Mouse (Mus musculus) lung, embryonic 14.5 days (tissue): ENCODE data around the gene Prrt2. TPM values are rescaled to one million over a fixed set of nuclear protein-coding genes. Genes with fewer than 3 reads are reported as not detected.

ENCODE experiments used
- ATAC-seq: fragments of 200-750 bp; cut with Nextera tagmentation; 2 replicates; pipeline ENCODE4 v1.8.0; 2017; ENCODE audit warnings: mild to moderate bottlenecking, moderate TSS enrichment, moderate library complexity; ENCODE audit not compliant: insufficient read depth
- DNase-seq: peaks from one replicate; pipeline ENCODE4 v3.0.0-alpha.2; 2015
- H3K27ac ChIP-seq: fragments of 300-500 bp; sonication (generic); 2 replicates; pipeline ENCODE4 v1.5.1; 2014; ENCODE audit warnings: low read depth, mild to moderate bottlenecking, moderate library complexity
- H3K27me3 ChIP-seq: fragments of 300-500 bp; sonication (generic); 2 replicates; pipeline ENCODE4 v1.6.1; 2014; ENCODE audit warnings: low read length, control low read depth; ENCODE audit not compliant: insufficient read depth
- H3K36me3 ChIP-seq: fragments of 300-500 bp; sonication (generic); 2 replicates; pipeline ENCODE4 v1.6.1; 2014; ENCODE audit warnings: control low read depth; ENCODE audit not compliant: insufficient read depth
- H3K4me1 ChIP-seq: fragments of 300-500 bp; sonication (generic); 2 replicates; pipeline ENCODE4 v1.6.1; 2014; ENCODE audit warnings: antibody characterized with exemption, control low read depth; ENCODE audit not compliant: insufficient read depth
- H3K4me2 ChIP-seq: fragments of 300-500 bp; sonication (generic); 2 replicates; pipeline ENCODE4 v1.6.1; 2014; ENCODE audit warnings: mild to moderate bottlenecking
- H3K4me3 ChIP-seq: fragments of 300-500 bp; sonication (generic); 2 replicates; pipeline ENCODE4 v1.5.1; 2014; ENCODE audit warnings: low read depth, low read length
- H3K9ac ChIP-seq: fragments of 300-500 bp; sonication (generic); 2 replicates; pipeline ENCODE4 v1.6.1; 2014
- H3K9me3 ChIP-seq: fragments of 300-500 bp; sonication (generic); 2 replicates; pipeline ENCODE4 v1.6.1; 2016; ENCODE audit warnings: low read depth, low read length, control low read depth
- CTCF ChIP-seq: IDR thresholded peaks from 2 replicates; pipeline ENCODE4 v1.5.1; 2016; ENCODE audit warnings: antibody characterized with exemption, low read depth
- WGBS: fragments of 180-500 bp; shearing (Covaris S2); extraction: QIAGEN DNeasy Blood & Tissue Kit; methylation state at CpG from one replicate; pipeline ENCODE4 v1.1.7; 2014; 5-methylcytosine and 5-hydroxymethylcytosine counted together
- polyA plus RNA-seq: library from polyadenylated mRNA; unstranded; fragments of >200 nt; fragmentation: Nextera tagmentation; extraction: Ambion mirVana; gene quantifications from 2 replicates; pipeline ENCODE4 v1.2.1, GENCODE M21; 2014

The Prrt2 gene
- polyA plus RNA-seq, 1 experiment from 2014 or later = 5.9 TPM

DNA sequence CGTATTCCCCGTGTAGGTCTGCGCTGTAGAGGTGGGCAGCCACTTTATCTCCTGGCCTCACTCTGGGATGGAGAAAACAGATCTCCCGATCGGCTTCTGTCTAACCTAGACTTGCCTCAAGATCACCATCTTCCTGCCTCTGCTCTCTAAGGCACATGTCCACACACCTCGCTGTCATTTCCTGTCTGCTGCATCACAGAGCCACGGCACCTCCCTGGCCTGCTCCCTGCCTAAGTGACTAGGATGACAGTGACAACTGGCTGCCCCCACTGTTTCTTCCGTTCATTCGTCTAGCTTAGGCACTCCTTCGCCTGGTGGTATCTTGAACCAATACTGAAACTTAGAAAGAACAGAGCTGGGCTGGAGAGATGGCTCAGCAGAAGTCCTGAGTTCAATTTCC is 21.4 kb downstream of the Prrt2 start:
- Histone ChIP-seq H3K36me3 (no peaks in the 10 kb centered on the region), H3K9me3 (no peaks in the 10 kb centered on the region), H3K4me3 (no peak overlapping the region), H3K9ac (no peak overlapping the region), H3K4me1 (no peaks in the 10 kb centered on the region), H3K27ac (no peak overlapping the region), H3K4me2 (no peak overlapping the region), H3K27me3 (no peaks in the 10 kb centered on the region)
- 57% methylated on average over 10 of the region's 10 CpGs for WGBS
- ATAC-seq = no peak
- TF ChIP-seq CTCF = no peak
- no peak for DNase-seq

DNA sequence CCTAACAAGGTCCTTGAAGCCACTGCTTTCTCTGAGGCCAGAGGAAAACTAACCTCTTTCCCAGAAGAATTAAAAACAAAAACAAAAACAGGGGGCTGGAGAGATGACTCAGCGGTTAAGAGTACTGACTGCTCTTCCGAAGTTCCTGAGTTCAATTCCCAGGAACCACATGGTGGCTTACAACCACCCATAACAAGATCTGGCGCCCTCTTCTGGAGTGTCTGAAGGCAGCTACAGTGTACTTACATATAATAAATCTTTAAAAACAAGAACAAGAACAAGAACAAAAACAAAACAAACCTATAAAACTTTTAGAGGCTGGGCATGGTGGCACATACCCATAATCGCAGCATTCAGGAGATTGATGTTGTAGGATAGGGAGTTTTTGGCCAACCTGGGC is 24.6 kb downstream of the Prrt2 start:
- Histone ChIP-seq H3K27ac (no peak overlapping the region), H3K9ac (no peak overlapping the region), H3K27me3 (no peaks in the 10 kb centered on the region), H3K9me3 (no peaks in the 10 kb centered on the region), H3K36me3 (no peaks in the 10 kb centered on the region), H3K4me2 (no peak overlapping the region), H3K4me3 (no peak overlapping the region), H3K4me1 (no peaks in the 10 kb centered on the region)
- ATAC-seq (no peak), DNase-seq (no peak)
- peak; percentile 8; the same call in 1 of the 2 replicates for TF ChIP-seq CTCF
- WGBS = 85% methylated on average over 4 of the region's 4 CpGs

DNA sequence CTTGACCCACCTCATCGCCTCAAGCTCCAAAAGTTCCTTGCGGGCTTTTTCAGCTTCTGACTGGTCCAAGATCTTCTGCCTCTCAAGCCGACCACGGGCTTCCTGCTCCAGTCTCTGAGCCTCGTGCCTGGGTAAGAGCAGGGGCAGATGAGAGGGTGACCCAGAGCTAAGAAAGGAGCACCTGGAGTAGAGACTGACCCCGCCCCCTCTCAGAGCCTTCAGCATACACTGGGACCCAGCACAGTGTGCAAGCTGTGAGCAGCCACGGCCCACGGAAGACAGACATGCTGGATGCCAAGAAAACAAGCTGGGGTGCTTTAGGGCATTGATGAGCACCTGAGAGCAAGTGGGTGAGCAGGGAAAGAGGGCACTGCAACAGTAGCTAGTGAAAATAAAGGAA is 32.2 kb downstream of the Prrt2 start:
- Histone ChIP-seq H3K4me1 (no peaks in the 10 kb centered on the region), H3K27ac (no peak overlapping the region), H3K4me2 (no peak overlapping the region), H3K4me3 (no peak overlapping the region), H3K27me3 (no peaks in the 10 kb centered on the region), H3K9ac (no peak overlapping the region), H3K36me3 (no peaks in the 10 kb centered on the region), H3K9me3 (no peaks in the 10 kb centered on the region)
- DNase-seq = no peak
- no peak for TF ChIP-seq CTCF
- 55% methylated on average over 8 of the region's 8 CpGs for WGBS
- no peak for ATAC-seq

DNA sequence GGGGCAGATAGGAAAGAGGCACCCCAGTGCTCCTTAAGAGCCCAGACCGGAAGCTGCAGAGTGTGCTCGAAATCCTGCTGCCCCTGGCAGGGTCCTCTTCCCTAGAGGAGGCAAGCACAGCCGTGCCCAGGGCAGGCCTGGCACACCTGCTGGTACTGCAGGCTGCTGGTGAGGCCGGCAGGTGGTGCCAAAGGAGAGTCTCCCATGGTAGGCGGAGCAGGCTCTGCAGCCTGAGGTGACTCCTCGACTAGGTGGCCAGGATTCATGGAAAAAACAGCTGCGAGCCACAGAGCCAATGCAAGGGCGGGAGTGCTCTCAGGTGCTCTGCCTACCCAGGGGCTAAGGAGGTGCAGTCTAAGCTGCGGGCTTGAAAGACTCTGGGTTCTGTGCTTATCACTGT is 34.7 kb downstream of the Prrt2 start:
- Histone ChIP-seq H3K27me3 (no peaks in the 10 kb centered on the region), H3K4me1 (no peaks in the 10 kb centered on the region), H3K4me3 (no peak overlapping the region), H3K9me3 (no peaks in the 10 kb centered on the region), H3K36me3 (no peaks in the 10 kb centered on the region), H3K9ac (no peak overlapping the region), H3K4me2 (no peak overlapping the region), H3K27ac (no peak overlapping the region)
- WGBS = 31% methylated on average over 9 of the region's 9 CpGs
- ATAC-seq = no peak
- peak; percentile 73 for TF ChIP-seq CTCF
- peak; percentile 60 for DNase-seq

GRCm38 (mm10) chr7:126984667-126985444 is 36.2 kb downstream of the Prrt2 start:
- H3K9me3 ChIP-seq = no peaks in the 10 kb centered on the region
- no peaks in the 10 kb centered on the region for H3K27me3 ChIP-seq
- no peak overlapping the region for H3K27ac ChIP-seq
- H3K36me3 ChIP-seq = peaks cover 8% of the 10 kb centered on the region
- H3K4me3 ChIP-seq = no peak overlapping the region
- TF ChIP-seq CTCF = no peak
- H3K4me1 ChIP-seq = no peaks in the 10 kb centered on the region
- DNase-seq (peak; percentile 14), ATAC-seq (no peak)
- 27% methylated on average over 10 of the region's 10 CpGs for WGBS
- no peak overlapping the region for H3K4me2 ChIP-seq
- H3K9ac ChIP-seq = no peak overlapping the region

- 72% methylated on average over 7 of the region's 7 CpGs for WGBS
- Histone ChIP-seq H3K36me3 (peaks cover 26% of the 10 kb centered on the region), H3K4me2 (no peak overlapping the region), H3K9me3 (no peaks in the 10 kb centered on the region), H3K27me3 (no peaks in the 10 kb centered on the region), H3K27ac (no peak overlapping the region), H3K4me1 (no peaks in the 10 kb centered on the region), H3K9ac (no peak overlapping the region), H3K4me3 (no peak overlapping the region)
- ATAC-seq (no peak), DNase-seq (no peak)
- no peak for TF ChIP-seq CTCF
These were observed 37.9 kb downstream of the Prrt2 start for GRCm38 (mm10) chr7:126983113-126983512.

GRCm38 (mm10) chr7:126982054-126982453 is 39.0 kb downstream of the Prrt2 start:
- no peak overlapping the region for H3K4me2 ChIP-seq

More at GRCm38 (mm10) chr7:126982054-126982453, 39.0 kb downstream of the Prrt2 start:
- no peak overlapping the region for H3K27ac ChIP-seq
- no peak for TF ChIP-seq CTCF
- no peaks in the 10 kb centered on the region for H3K27me3 ChIP-seq
- no peak overlapping the region for H3K4me3 ChIP-seq
- peaks cover 28% of the 10 kb centered on the region for H3K36me3 ChIP-seq
- ATAC-seq (no peak), DNase-seq (no peak)
- H3K9me3 ChIP-seq = no peaks in the 10 kb centered on the region
- no peaks in the 10 kb centered on the region for H3K4me1 ChIP-seq
- H3K9ac ChIP-seq = no peak overlapping the region
- 66% methylated on average over 4 of the region's 4 CpGs for WGBS
